Mouse (Mus musculus) hindbrain, embryonic 16.5 days (tissue): ENCODE results near the gene Spn. TPM values are rescaled to one million over a fixed set of nuclear protein-coding genes. Genes with fewer than 3 reads are reported as not detected.

Experiments used
- ATAC-seq: fragments of 200-750 bp; cut with Nextera tagmentation; 2 replicates; pipeline ENCODE4 v1.8.0; 2017; ENCODE audit warnings: moderate TSS enrichment, moderate library complexity
- H3K27ac ChIP-seq: fragments of 300-500 bp; sonication (generic); 2 replicates; pipeline ENCODE4 v1.5.1; 2014; ENCODE audit warnings: low read depth, mild to moderate bottlenecking, control low read depth, low read length, moderate library complexity
- H3K27me3 ChIP-seq: fragments of 300-500 bp; sonication (generic); replicated peaks from 2 replicates; pipeline ENCODE4 v1.6.1; 2014; ENCODE audit warnings: low read length; ENCODE audit not compliant: control insufficient read depth, insufficient read depth
- H3K36me3 ChIP-seq: fragments of 300-500 bp; sonication (generic); 2 replicates; pipeline ENCODE4 v1.6.1; 2014; ENCODE audit warnings: mild to moderate bottlenecking, low read length, moderate library complexity, mixed read lengths; ENCODE audit not compliant: control insufficient read depth, insufficient read depth
- H3K4me1 ChIP-seq: fragments of 300-500 bp; sonication (generic); 2 replicates; pipeline ENCODE4 v1.6.1; 2014; ENCODE audit warnings: low read depth, low read length; ENCODE audit not compliant: control insufficient read depth, insufficient read depth
- H3K4me2 ChIP-seq: fragments of 300-500 bp; sonication (generic); 2 replicates; pipeline ENCODE4 v1.6.1; 2014; ENCODE audit warnings: mild to moderate bottlenecking, low read length, control low read depth, moderate library complexity
- H3K4me3 ChIP-seq: fragments of 300-500 bp; sonication (generic); 2 replicates; pipeline ENCODE4 v1.5.1; 2014; ENCODE audit warnings: mild to moderate bottlenecking, low read length, control low read depth, moderate library complexity
- H3K9ac ChIP-seq: fragments of 300-500 bp; sonication (generic); 2 replicates; pipeline ENCODE4 v1.6.1; 2014; ENCODE audit warnings: low read depth, mild to moderate bottlenecking, control low read depth, low read length, moderate library complexity
- H3K9me3 ChIP-seq: fragments of 300-500 bp; sonication (generic); 2 replicates; pipeline ENCODE4 v1.6.1; 2014; ENCODE audit warnings: mild to moderate bottlenecking, low read length, moderate library complexity; ENCODE audit not compliant: control insufficient read depth
- WGBS: fragments of 180-500 bp; shearing (Covaris S2); extraction: QIAGEN DNeasy Blood & Tissue Kit; methylation state at CpG from one replicate; pipeline ENCODE4 v1.1.7; 2014; 5-methylcytosine and 5-hydroxymethylcytosine counted together
- polyA plus RNA-seq: library from polyadenylated mRNA; unstranded; fragments of >200 nt; fragmentation: Nextera tagmentation; extraction: Ambion mirVana; gene quantifications from 2 replicates; pipeline ENCODE4 v1.2.1, GENCODE M21; 2015

Gene Spn
- polyA plus RNA-seq, 1 experiment from 2014 or later, result not detected

GRCm38 (mm10) chr7:127114920-127115319 lies 22.7 kb downstream of the Spn start:
- Histone ChIP-seq H3K4me3 (no peak overlapping the region), H3K4me1 (no peaks in the 10 kb centered on the region), H3K27ac (no peak overlapping the region), H3K9me3 (no peaks in the 10 kb centered on the region), H3K27me3 (no peaks in the 10 kb centered on the region), H3K36me3 (no peaks in the 10 kb centered on the region), H3K4me2 (no peak overlapping the region), H3K9ac (no peak overlapping the region)
- WGBS, result 84% methylated on average over 11 of the region's 11 CpGs
- no peak for ATAC-seq

GRCm38 (mm10) chr7:127113614-127114259 lies 23.9 kb downstream of the Spn start:
- Histone ChIP-seq H3K4me3 (no peak overlapping the region), H3K4me2 (no peak overlapping the region), H3K36me3 (no peaks in the 10 kb centered on the region), H3K4me1 (no peaks in the 10 kb centered on the region), H3K27me3 (no peaks in the 10 kb centered on the region), H3K27ac (no peak overlapping the region), H3K9me3 (no peaks in the 10 kb centered on the region), H3K9ac (no peak overlapping the region)
- no peak for ATAC-seq
- 49% methylated on average over 12 of the region's 12 CpGs for whole genome bisulfite sequencing

GRCm38 (mm10) chr7:127112921-127113597 lies 24.6 kb downstream of the Spn start:
- no peak overlapping the region for H3K9ac ChIP-seq
- no peaks in the 10 kb centered on the region for H3K9me3 ChIP-seq
- no peak overlapping the region for H3K4me3 ChIP-seq
- no peaks in the 10 kb centered on the region for H3K36me3 ChIP-seq
- whole genome bisulfite sequencing, result 42% methylated on average over 9 of the region's 9 CpGs
- no peak overlapping the region for H3K4me2 ChIP-seq
- H3K4me1 ChIP-seq, result no peaks in the 10 kb centered on the region
- no peaks in the 10 kb centered on the region for H3K27me3 ChIP-seq
- ATAC-seq, result no peak
- no peak overlapping the region for H3K27ac ChIP-seq

GRCm38 (mm10) chr7:127112251-127112841 lies 25.3 kb downstream of the Spn start:
- Histone ChIP-seq H3K4me1 (no peaks in the 10 kb centered on the region), H3K27ac (no peak overlapping the region), H3K9me3 (no peaks in the 10 kb centered on the region), H3K36me3 (no peaks in the 10 kb centered on the region), H3K9ac (no peak overlapping the region), H3K4me3 (no peak overlapping the region), H3K27me3 (no peaks in the 10 kb centered on the region), H3K4me2 (no peak overlapping the region)
- 85% methylated on average over 12 of the region's 12 CpGs for WGBS
- no peak for ATAC-seq

GRCm38 (mm10) chr7:127111461-127111860 lies 26.2 kb downstream of the Spn start:
- H3K9ac ChIP-seq, result no peak overlapping the region
- no peak overlapping the region for H3K4me3 ChIP-seq
- WGBS, result 39% methylated on average over 6 of the region's 6 CpGs
- H3K9me3 ChIP-seq, result no peaks in the 10 kb centered on the region
- H3K27ac ChIP-seq, result no peak overlapping the region
- H3K36me3 ChIP-seq, result no peaks in the 10 kb centered on the region
- no peaks in the 10 kb centered on the region for H3K27me3 ChIP-seq
- no peak overlapping the region for H3K4me2 ChIP-seq
- H3K4me1 ChIP-seq, result no peaks in the 10 kb centered on the region
- ATAC-seq, result no peak

GRCm38 (mm10) chr7:127110239-127111007 lies 27.2 kb downstream of the Spn start:
- Histone ChIP-seq H3K4me3 (no peak overlapping the region), H3K27ac (no peak overlapping the region), H3K9ac (no peak overlapping the region), H3K4me2 (no peak overlapping the region), H3K9me3 (no peaks in the 10 kb centered on the region), H3K4me1 (no peaks in the 10 kb centered on the region), H3K36me3 (no peaks in the 10 kb centered on the region), H3K27me3 (no peaks in the 10 kb centered on the region)
- WGBS, result 51% methylated on average over 18 of the region's 18 CpGs
- ATAC-seq, result peak; percentile 84

- H3K27me3 ChIP-seq, result no peaks in the 10 kb centered on the region
- H3K4me2 ChIP-seq, result no peak overlapping the region
- no peak overlapping the region for H3K9ac ChIP-seq
- H3K4me3 ChIP-seq, result no peak overlapping the region
- H3K9me3 ChIP-seq, result no peaks in the 10 kb centered on the region
- WGBS, result 61% methylated on average over 7 of the region's 7 CpGs
- H3K4me1 ChIP-seq, result peaks cover 5% of the 10 kb centered on the region
- H3K36me3 ChIP-seq, result no peaks in the 10 kb centered on the region
- peak overlapping the region; percentile 41; the same call in 1 of the 2 replicates for H3K27ac ChIP-seq
- ATAC-seq, result no peak
These were observed 32.1 kb downstream of the Spn start for GRCm38 (mm10) chr7:127105551-127105950.

- Histone ChIP-seq H3K4me3 (peak overlapping the region; percentile 32), H3K36me3 (no peaks in the 10 kb centered on the region), H3K4me2 (peak overlapping the region; percentile 53), H3K27ac (peak overlapping the region; percentile 70), H3K27me3 (no peaks in the 10 kb centered on the region), H3K9me3 (no peaks in the 10 kb centered on the region), H3K4me1 (peaks cover 5% of the 10 kb centered on the region), H3K9ac (peak overlapping the region; percentile 58)
- ATAC-seq, result peak; percentile 86
- 15% methylated on average over 17 of the region's 17 CpGs for WGBS
These were observed 32.9 kb downstream of the Spn start for GRCm38 (mm10) chr7:127104560-127105332.
